Mouse (Mus musculus) lung, embryonic 14.5 days (tissue): ENCODE measurements around the gene Qk. TPM values are rescaled to one million over a fixed set of nuclear protein-coding genes. Genes with fewer than 3 reads are reported as not detected.
A peak's percentile ranks its signal among the peaks of the same experiment; 100 is the strongest.

ENCODE experiments used
- ATAC-seq: fragments of 200-750 bp; cut with Nextera tagmentation; 2 replicates; pipeline ENCODE4 v1.8.0; 2017; ENCODE audit warnings: mild to moderate bottlenecking, moderate TSS enrichment, moderate library complexity; ENCODE audit not compliant: insufficient read depth
- DNase-seq: peaks from one replicate; pipeline ENCODE4 v3.0.0-alpha.2; 2015
- H3K27ac ChIP-seq: fragments of 300-500 bp; sonication (generic); 2 replicates; pipeline ENCODE4 v1.5.1; 2014; ENCODE audit warnings: low read depth, mild to moderate bottlenecking, moderate library complexity
- H3K27me3 ChIP-seq: fragments of 300-500 bp; sonication (generic); 2 replicates; pipeline ENCODE4 v1.6.1; 2014; ENCODE audit warnings: low read length, control low read depth; ENCODE audit not compliant: insufficient read depth
- H3K36me3 ChIP-seq: fragments of 300-500 bp; sonication (generic); 2 replicates; pipeline ENCODE4 v1.6.1; 2014; ENCODE audit warnings: control low read depth; ENCODE audit not compliant: insufficient read depth
- H3K4me1 ChIP-seq: fragments of 300-500 bp; sonication (generic); 2 replicates; pipeline ENCODE4 v1.6.1; 2014; ENCODE audit warnings: antibody characterized with exemption, control low read depth; ENCODE audit not compliant: insufficient read depth
- H3K4me2 ChIP-seq: fragments of 300-500 bp; sonication (generic); 2 replicates; pipeline ENCODE4 v1.6.1; 2014; ENCODE audit warnings: mild to moderate bottlenecking
- H3K4me3 ChIP-seq: fragments of 300-500 bp; sonication (generic); 2 replicates; pipeline ENCODE4 v1.5.1; 2014; ENCODE audit warnings: low read depth, low read length
- H3K9ac ChIP-seq: fragments of 300-500 bp; sonication (generic); 2 replicates; pipeline ENCODE4 v1.6.1; 2014
- H3K9me3 ChIP-seq: fragments of 300-500 bp; sonication (generic); 2 replicates; pipeline ENCODE4 v1.6.1; 2016; ENCODE audit warnings: low read depth, low read length, control low read depth
- CTCF ChIP-seq: IDR thresholded peaks from 2 replicates; pipeline ENCODE4 v1.5.1; 2016; ENCODE audit warnings: antibody characterized with exemption, low read depth
- WGBS: fragments of 180-500 bp; shearing (Covaris S2); extraction: QIAGEN DNeasy Blood & Tissue Kit; methylation state at CpG from one replicate; pipeline ENCODE4 v1.1.7; 2014; 5-methylcytosine and 5-hydroxymethylcytosine counted together
- polyA plus RNA-seq: library from polyadenylated mRNA; unstranded; fragments of >200 nt; fragmentation: Nextera tagmentation; extraction: Ambion mirVana; gene quantifications from 2 replicates; pipeline ENCODE4 v1.2.1, GENCODE M21; 2014

The Qk gene
- polyA plus RNA-seq, 1 experiment from 2014 or later: 49.7 TPM

- no peak for ATAC-seq
- no peak for TF ChIP-seq CTCF
- Histone ChIP-seq H3K27me3 (no peaks in the 10 kb centered on the region), H3K9ac (no peak overlapping the region), H3K4me2 (no peak overlapping the region), H3K4me3 (no peak overlapping the region), H3K36me3 (no peaks in the 10 kb centered on the region), H3K27ac (no peak overlapping the region), H3K4me1 (peaks cover 3% of the 10 kb centered on the region; the same call in 1 of the 2 replicates), H3K9me3 (no peaks in the 10 kb centered on the region)
- 65% methylated on average over 4 of the region's 4 CpGs for WGBS
- DNase-seq: no peak
These were observed 41.1 kb upstream of the Qk start for GRCm38 (mm10) chr17:10360738-10361137.

DNA sequence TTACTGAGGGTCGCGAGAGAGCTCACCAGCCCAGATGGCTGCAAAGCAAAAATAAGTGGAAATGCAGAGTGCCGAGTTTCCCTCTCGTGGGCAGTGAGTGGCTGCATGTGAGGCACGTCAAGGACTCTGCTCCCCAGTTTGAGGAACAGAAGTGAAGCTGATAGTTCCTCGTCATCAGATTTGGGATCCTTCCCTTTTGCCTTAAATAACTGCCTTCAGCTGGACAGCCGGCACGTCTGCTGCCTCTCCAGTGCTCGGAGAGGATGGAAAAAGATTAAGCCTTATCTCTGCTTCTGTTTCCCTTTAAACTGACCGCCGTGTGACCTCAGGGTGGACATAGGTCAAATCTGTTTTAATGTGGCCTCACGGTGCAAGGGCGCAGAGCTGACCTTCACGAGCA, 39.8 kb upstream of the Qk start:
- ATAC-seq (no peak), DNase-seq (no peak)
- no peak overlapping the region for H3K27ac ChIP-seq
- peaks cover 3% of the 10 kb centered on the region; the same call in 1 of the 2 replicates for H3K4me1 ChIP-seq
- H3K4me2 ChIP-seq: no peak overlapping the region
- 33% methylated on average over 14 of the region's 14 CpGs for WGBS
- H3K36me3 ChIP-seq: no peaks in the 10 kb centered on the region
- TF ChIP-seq CTCF: no peak
- H3K9ac ChIP-seq: no peak overlapping the region
- no peaks in the 10 kb centered on the region for H3K27me3 ChIP-seq
- H3K4me3 ChIP-seq: no peak overlapping the region
- H3K9me3 ChIP-seq: no peaks in the 10 kb centered on the region

DNA sequence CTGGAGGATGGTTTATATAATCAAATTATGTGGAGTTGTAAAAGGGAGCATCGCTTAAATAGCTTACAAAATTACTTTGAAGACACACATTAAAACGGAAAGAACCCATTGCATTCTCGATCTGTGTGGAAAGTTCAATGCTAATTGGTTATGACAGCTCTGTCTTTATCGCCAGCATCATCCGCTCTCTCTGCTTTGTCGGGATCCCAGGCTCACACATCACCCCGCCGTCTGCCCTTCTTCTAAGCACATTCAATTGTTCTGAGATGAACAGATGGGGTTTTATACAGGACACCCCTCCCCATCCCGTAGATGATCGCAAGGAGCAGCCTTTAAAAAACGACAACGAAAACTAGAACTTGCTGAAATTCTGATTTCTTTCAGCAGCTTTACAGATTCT, 37.7 kb upstream of the Qk start:
- no peak for DNase-seq
- Histone ChIP-seq H3K9ac (no peak overlapping the region), H3K9me3 (no peaks in the 10 kb centered on the region), H3K4me3 (no peak overlapping the region), H3K27me3 (no peaks in the 10 kb centered on the region), H3K36me3 (no peaks in the 10 kb centered on the region), H3K4me1 (peaks cover 3% of the 10 kb centered on the region; the same call in 1 of the 2 replicates), H3K4me2 (no peak overlapping the region), H3K27ac (no peak overlapping the region)
- no peak for ATAC-seq
- no peak for TF ChIP-seq CTCF
- 72% methylated on average over 12 of the region's 12 CpGs for WGBS

GRCm38 (mm10) chr17:10356294-10356693, 36.6 kb upstream of the Qk start:
- Histone ChIP-seq H3K9ac (no peak overlapping the region), H3K36me3 (no peaks in the 10 kb centered on the region), H3K9me3 (no peaks in the 10 kb centered on the region), H3K4me1 (peaks cover 3% of the 10 kb centered on the region; the same call in 1 of the 2 replicates), H3K27me3 (no peaks in the 10 kb centered on the region), H3K4me3 (no peak overlapping the region), H3K27ac (no peak overlapping the region), H3K4me2 (no peak overlapping the region)
- WGBS: 71% methylated on average over 6 of the region's 6 CpGs
- ATAC-seq (no peak), DNase-seq (no peak)
- TF ChIP-seq CTCF: no peak

GRCm38 (mm10) chr17:10355746-10356145, 36.1 kb upstream of the Qk start:
- DNase-seq: no peak

DNA sequence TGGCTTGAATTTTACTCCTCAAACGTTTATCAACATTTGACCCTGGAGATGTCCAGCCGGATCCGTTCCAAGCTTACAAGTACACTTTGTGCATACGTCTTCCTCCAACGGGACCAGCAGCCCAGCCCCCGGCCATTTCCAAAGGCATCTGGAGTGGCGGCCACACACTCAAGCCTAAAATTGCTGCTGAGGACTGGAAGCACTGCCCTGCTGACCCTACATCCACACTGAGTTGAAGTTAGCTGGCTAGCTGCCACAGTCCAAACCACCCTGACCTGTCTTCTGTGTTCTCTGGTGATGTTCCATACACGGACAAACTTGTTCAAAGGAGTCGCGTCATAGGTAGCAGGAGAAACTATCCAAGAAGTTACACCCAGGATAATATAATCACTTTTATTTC, 18.6 kb upstream of the Qk start:
- ATAC-seq: no peak

More at GRCm38 (mm10) chr17:10355746-10356145, 36.1 kb upstream of the Qk start:
- ATAC-seq: no peak
- 20% methylated on average over 8 of the region's 8 CpGs for WGBS
- Histone ChIP-seq H3K9ac (no peak overlapping the region), H3K4me2 (no peak overlapping the region), H3K4me3 (no peak overlapping the region), H3K4me1 (peaks cover 3% of the 10 kb centered on the region; the same call in 1 of the 2 replicates), H3K27me3 (no peaks in the 10 kb centered on the region), H3K9me3 (no peaks in the 10 kb centered on the region), H3K27ac (no peak overlapping the region), H3K36me3 (no peaks in the 10 kb centered on the region)
- TF ChIP-seq CTCF: no peak

GRCm38 (mm10) chr17:10336558-10336957, 16.9 kb upstream of the Qk start:
- Histone ChIP-seq H3K4me1 (peaks cover 21% of the 10 kb centered on the region), H3K9ac (no peak overlapping the region), H3K27me3 (no peaks in the 10 kb centered on the region), H3K9me3 (no peaks in the 10 kb centered on the region), H3K4me3 (no peak overlapping the region), H3K27ac (no peak overlapping the region), H3K4me2 (no peak overlapping the region), H3K36me3 (no peaks in the 10 kb centered on the region)
- ATAC-seq: no peak
- DNase-seq: no peak
- WGBS: 82% methylated on average over 12 of the region's 12 CpGs
- no peak for TF ChIP-seq CTCF

More for the DNA sequence above, 18.6 kb upstream of the Qk start:
- H3K9ac ChIP-seq: no peak overlapping the region
- H3K27me3 ChIP-seq: no peaks in the 10 kb centered on the region
- no peaks in the 10 kb centered on the region for H3K36me3 ChIP-seq
- no peak overlapping the region for H3K4me2 ChIP-seq
- no peak overlapping the region for H3K27ac ChIP-seq
- no peak overlapping the region for H3K4me3 ChIP-seq
- no peaks in the 10 kb centered on the region for H3K9me3 ChIP-seq
- H3K4me1 ChIP-seq: peaks cover 21% of the 10 kb centered on the region
- DNase-seq: peak; percentile 32
- 35% methylated on average over 10 of the region's 10 CpGs for WGBS
- no peak for TF ChIP-seq CTCF
